ENCODE assay signal across 27 mouse cellular contexts in genomic region chr11:67771053-67771452, GRCm38 (mm10). TPM values are rescaled to one million over a fixed set of nuclear protein-coding genes. Genes with fewer than 3 reads are reported as not detected.
"Had no signal": no experiment of that assay in that cellular context is flagged by ENCODE, and none has a peak within 500 bp of the region (broad histone marks: within the 10 kb centered on the region; RNA-seq: fewer than 3 reads in every experiment).

Gene Glp2r (minus strand): TSS chr11:67771153.

- H3K4me2 ChIP-seq: heart, embryonic 12.5 days; hindbrain, embryonic 12.5 days; hindbrain, embryonic 14.5 days; kidney, embryonic 15.5 days; limb, embryonic 12.5 days; liver, embryonic 11.5 days; liver, embryonic 13.5 days; liver, embryonic 15.5 days had no signal

- H3K9me3 ChIP-seq: heart, embryonic 10.5 days; heart, embryonic 12.5 days; hindbrain, embryonic 10.5 days; hindbrain, embryonic 12.5 days; kidney, embryonic 15.5 days; limb, embryonic 10.5 days; limb, embryonic 12.5 days; liver, embryonic 13.5 days; liver, embryonic 15.5 days had no signal

- H3K27ac ChIP-seq: heart, embryonic 10.5 days; hindbrain, embryonic 10.5 days; hindbrain, embryonic 12.5 days; hindbrain, embryonic 14.5 days; kidney, embryonic 15.5 days; kidney, postnatal 0 days; limb, embryonic 10.5 days; limb, embryonic 12.5 days; liver, embryonic 13.5 days; liver, embryonic 15.5 days had no signal

- DNase-seq: gastrocnemius, postnatal 14 days; gastrocnemius, postnatal 36 days; heart, adult 18-20 months; heart, postnatal 10 days; heart, postnatal 4 days; kidney, adult 11 months; kidney, adult 2 months; kidney, adult 9 months; kidney, postnatal 14 days; kidney, postnatal 36 days; layer of hippocampus, adult 9-11 months; layer of hippocampus, postnatal 36 days; liver; liver, embryonic 13.5 days had no signal

- H3K9ac ChIP-seq: heart, embryonic 12.5 days; hindbrain, embryonic 12.5 days; hindbrain, embryonic 14.5 days; kidney, embryonic 15.5 days; limb, embryonic 12.5 days; liver, embryonic 13.5 days; liver, embryonic 15.5 days had no signal

- H3K27me3 ChIP-seq: heart, embryonic 12.5 days; hindbrain, embryonic 12.5 days; kidney, embryonic 15.5 days; limb, embryonic 12.5 days; liver, embryonic 15.5 days had no signal

- H3K4me1 ChIP-seq: heart, embryonic 10.5 days; heart, embryonic 12.5 days; hindbrain, embryonic 10.5 days; hindbrain, embryonic 12.5 days; kidney, embryonic 15.5 days; limb, embryonic 10.5 days; limb, embryonic 12.5 days; liver, embryonic 13.5 days; liver, embryonic 15.5 days had no signal

- H3K4me3 ChIP-seq: heart, embryonic 10.5 days; heart, embryonic 12.5 days; hindbrain, embryonic 10.5 days; hindbrain, embryonic 12.5 days; kidney, embryonic 15.5 days; limb, embryonic 10.5 days; limb, embryonic 12.5 days; liver, embryonic 13.5 days; liver, embryonic 15.5 days had no signal

- ATAC-seq: hindbrain, embryonic 16.5 days had no signal

- H3K36me3 ChIP-seq: heart, embryonic 10.5 days; heart, embryonic 12.5 days; hindbrain, embryonic 10.5 days; hindbrain, embryonic 12.5 days; kidney, embryonic 15.5 days; limb, embryonic 10.5 days; limb, embryonic 12.5 days; liver, embryonic 13.5 days; liver, embryonic 15.5 days had no signal

RNA-seq across cellular contexts. Expression of gene Glp2r, which starts in this region (rescaled TPM):
- polyA plus RNA-seq: heart, embryonic 12.5 days; heart, embryonic 14.5 days; hindbrain, embryonic 10.5 days; hindbrain, embryonic 12.5 days; hindbrain, embryonic 14.5 days; kidney, adult 2 months; kidney, postnatal 0 days; limb, embryonic 10.5 days; limb, embryonic 12.5 days had no signal
